Mouse (Mus musculus): ENCODE data around the gene Defb42. TPM values are rescaled to one million over a fixed set of nuclear protein-coding genes. Genes with fewer than 3 reads are reported as not detected.

Defb42 gene
- not detected in 2 replicates for polyA plus RNA-seq (2015; fragmentation: Nextera tagmentation; extraction: Ambion mirVana)

- 55% methylated on average over 3 of the region's 3 CpGs for WGBS (ENCODE audit: insufficient replicate concordance)
- no peak for ATAC-seq (ENCODE audit: low read depth)
- no peak within 1 kb of the TSS for H3K27ac ChIP-seq (ENCODE audit: low read length)
These were observed at the start of gene Defb42 for GRCm38 (mm10) chr14:63046691-63047090. TSS of gene Defb42 (plus strand) at chr14:63046991.

GRCm38 (mm10) chr14:62997777-62998176 lies 49.0 kb upstream of the Defb42 start, which contains the start of gene Defb47:
TSS of gene Defb47 (plus strand) at chr14:62998077.
- H3K27me3 ChIP-seq (ENCODE audit: control insufficient read depth, insufficient read depth, low read depth, low read length) = no peaks in the 10 kb centered on the region

More at GRCm38 (mm10) chr14:63046691-63047090, at the start of gene Defb42:
- no peak within 1 kb of the TSS for H3K4me2 ChIP-seq (ENCODE audit: low read depth, low read length)
- no peaks in the 10 kb centered on the region for H3K27me3 ChIP-seq (ENCODE audit: control insufficient read depth, insufficient read depth, low read depth, low read length)
- no peaks in the 10 kb centered on the region for H3K4me1 ChIP-seq (ENCODE audit: control insufficient read depth, low read depth, low read length)
- H3K9me3 ChIP-seq (replicated peaks; ENCODE audit: control insufficient read depth, low read length) = no peaks in the 10 kb centered on the region
- H3K36me3 ChIP-seq (ENCODE audit: control insufficient read depth, insufficient read depth) = no peaks in the 10 kb centered on the region
- no peak within 1 kb of the TSS for H3K4me3 ChIP-seq (ENCODE audit: low read depth, low read length)
- no peak within 1 kb of the TSS for H3K9ac ChIP-seq (ENCODE audit: low read depth, low read length)

GRCm38 (mm10) chr14:62998977-62999376 lies 47.8 kb upstream of the Defb42 start:
- no peak for ATAC-seq (ENCODE audit: low read depth)
- H3K4me2 ChIP-seq (ENCODE audit: low read depth, low read length) = no peak overlapping the region
- H3K9ac ChIP-seq (ENCODE audit: low read depth, low read length) = no peak overlapping the region
- 24% methylated on average over 4 of the region's 4 CpGs for WGBS (ENCODE audit: insufficient replicate concordance)
- H3K27me3 ChIP-seq (ENCODE audit: control insufficient read depth, insufficient read depth, low read depth, low read length) = no peaks in the 10 kb centered on the region
- no peaks in the 10 kb centered on the region for H3K36me3 ChIP-seq (ENCODE audit: control insufficient read depth, insufficient read depth)
- H3K4me3 ChIP-seq (ENCODE audit: low read depth, low read length) = no peak overlapping the region
- H3K4me1 ChIP-seq (ENCODE audit: control insufficient read depth, low read depth, low read length) = no peaks in the 10 kb centered on the region
- no peak overlapping the region for H3K27ac ChIP-seq (ENCODE audit: low read length)
- H3K9me3 ChIP-seq (replicated peaks; ENCODE audit: control insufficient read depth, low read length) = no peaks in the 10 kb centered on the region

More at GRCm38 (mm10) chr14:62997777-62998176, 49.0 kb upstream of the Defb42 start, which contains the start of gene Defb47:
- no peak within 1 kb of the TSS for H3K4me3 ChIP-seq (ENCODE audit: low read depth, low read length)
- H3K9me3 ChIP-seq (replicated peaks; ENCODE audit: control insufficient read depth, low read length) = no peaks in the 10 kb centered on the region
- no peak within 1 kb of the TSS for H3K27ac ChIP-seq (ENCODE audit: low read length)
- WGBS (ENCODE audit: insufficient replicate concordance) = 63% methylated on average over 8 of the region's 8 CpGs
- H3K4me1 ChIP-seq (ENCODE audit: control insufficient read depth, low read depth, low read length) = no peaks in the 10 kb centered on the region
- no peak within 1 kb of the TSS for H3K9ac ChIP-seq (ENCODE audit: low read depth, low read length)
- H3K4me2 ChIP-seq (ENCODE audit: low read depth, low read length) = no peak within 1 kb of the TSS
- no peak for ATAC-seq (ENCODE audit: low read depth)
- no peaks in the 10 kb centered on the region for H3K36me3 ChIP-seq (ENCODE audit: control insufficient read depth, insufficient read depth)

GRCm38 (mm10) chr14:63002588-63002987 lies 44.2 kb upstream of the Defb42 start:
- 45% methylated on average over 2 of the region's 2 CpGs for WGBS (ENCODE audit: insufficient replicate concordance)

GRCm38 (mm10) chr14:63011471-63011870 lies 35.3 kb upstream of the Defb42 start, which contains the start of gene Defb43:
TSS of gene Defb43 (plus strand) at chr14:63011771.
- H3K27ac ChIP-seq (ENCODE audit: low read length) = no peak within 1 kb of the TSS
- no peak within 1 kb of the TSS for H3K9ac ChIP-seq (ENCODE audit: low read depth, low read length)
- H3K4me2 ChIP-seq (ENCODE audit: low read depth, low read length) = no peak within 1 kb of the TSS
- no peak within 1 kb of the TSS for H3K4me3 ChIP-seq (ENCODE audit: low read depth, low read length)
- no peak for ATAC-seq (ENCODE audit: low read depth)
- 78% methylated on average over 5 of the region's 5 CpGs for WGBS (ENCODE audit: insufficient replicate concordance)
- H3K9me3 ChIP-seq (replicated peaks; ENCODE audit: control insufficient read depth, low read length) = no peaks in the 10 kb centered on the region; the same call in 1 of the 2 replicates
- no peaks in the 10 kb centered on the region for H3K4me1 ChIP-seq (ENCODE audit: control insufficient read depth, low read depth, low read length)
- no peaks in the 10 kb centered on the region for H3K36me3 ChIP-seq (ENCODE audit: control insufficient read depth, insufficient read depth)
- no peaks in the 10 kb centered on the region for H3K27me3 ChIP-seq (ENCODE audit: control insufficient read depth, insufficient read depth, low read depth, low read length)

More at GRCm38 (mm10) chr14:63002588-63002987, 44.2 kb upstream of the Defb42 start:
- Histone ChIP-seq H3K36me3 (ENCODE audit: control insufficient read depth, insufficient read depth) (no peaks in the 10 kb centered on the region), H3K27ac (ENCODE audit: low read length) (no peak overlapping the region), H3K4me2 (ENCODE audit: low read depth, low read length) (no peak overlapping the region), H3K27me3 (ENCODE audit: control insufficient read depth, insufficient read depth, low read depth, low read length) (no peaks in the 10 kb centered on the region), H3K4me1 (ENCODE audit: control insufficient read depth, low read depth, low read length) (no peaks in the 10 kb centered on the region), H3K4me3 (ENCODE audit: low read depth, low read length) (no peak overlapping the region), H3K9ac (ENCODE audit: low read depth, low read length) (no peak overlapping the region), H3K9me3 (replicated peaks; ENCODE audit: control insufficient read depth, low read length) (no peaks in the 10 kb centered on the region)
- no peak for ATAC-seq (ENCODE audit: low read depth)

GRCm38 (mm10) chr14:63013082-63013481 lies 33.7 kb upstream of the Defb42 start:
- no peak overlapping the region for H3K27ac ChIP-seq (ENCODE audit: low read length)
- H3K4me1 ChIP-seq (ENCODE audit: control insufficient read depth, low read depth, low read length) = no peaks in the 10 kb centered on the region
- no peak overlapping the region for H3K4me2 ChIP-seq (ENCODE audit: low read depth, low read length)
- no peaks in the 10 kb centered on the region for H3K36me3 ChIP-seq (ENCODE audit: control insufficient read depth, insufficient read depth)
- 55% methylated on average over 4 of the region's 4 CpGs for WGBS (ENCODE audit: insufficient replicate concordance)
- H3K4me3 ChIP-seq (ENCODE audit: low read depth, low read length) = no peak overlapping the region
- no peak overlapping the region for H3K9ac ChIP-seq (ENCODE audit: low read depth, low read length)
- H3K9me3 ChIP-seq (replicated peaks; ENCODE audit: control insufficient read depth, low read length) = no peaks in the 10 kb centered on the region; the same call in 1 of the 2 replicates
- H3K27me3 ChIP-seq (ENCODE audit: control insufficient read depth, insufficient read depth, low read depth, low read length) = no peaks in the 10 kb centered on the region
- no peak for ATAC-seq (ENCODE audit: low read depth)

GRCm38 (mm10) chr14:63014667-63015066 lies 32.1 kb upstream of the Defb42 start:
- WGBS (ENCODE audit: insufficient replicate concordance) = 63% methylated on average over 4 of the region's 4 CpGs
- Histone ChIP-seq H3K27ac (ENCODE audit: low read length) (no peak overlapping the region), H3K36me3 (ENCODE audit: control insufficient read depth, insufficient read depth) (no peaks in the 10 kb centered on the region), H3K27me3 (ENCODE audit: control insufficient read depth, insufficient read depth, low read depth, low read length) (no peaks in the 10 kb centered on the region), H3K4me2 (ENCODE audit: low read depth, low read length) (no peak overlapping the region), H3K4me1 (ENCODE audit: control insufficient read depth, low read depth, low read length) (no peaks in the 10 kb centered on the region), H3K9ac (ENCODE audit: low read depth, low read length) (no peak overlapping the region), H3K9me3 (replicated peaks; ENCODE audit: control insufficient read depth, low read length) (no peaks in the 10 kb centered on the region; the same call in 1 of the 2 replicates), H3K4me3 (ENCODE audit: low read depth, low read length) (no peak overlapping the region)
- ATAC-seq (ENCODE audit: low read depth) = no peak

- ATAC-seq (ENCODE audit: low read depth) = no peak
- H3K4me3 ChIP-seq (ENCODE audit: low read depth, low read length) = no peak overlapping the region
- no peaks in the 10 kb centered on the region for H3K9me3 ChIP-seq (replicated peaks; ENCODE audit: control insufficient read depth, low read length)
- H3K9ac ChIP-seq (ENCODE audit: low read depth, low read length) = no peak overlapping the region
- H3K4me2 ChIP-seq (ENCODE audit: low read depth, low read length) = no peak overlapping the region
- no peak overlapping the region for H3K27ac ChIP-seq (ENCODE audit: low read length)
- no peaks in the 10 kb centered on the region for H3K4me1 ChIP-seq (ENCODE audit: control insufficient read depth, low read depth, low read length)
- 37% methylated on average over 6 of the region's 6 CpGs for WGBS (ENCODE audit: insufficient replicate concordance)
- H3K27me3 ChIP-seq (ENCODE audit: control insufficient read depth, insufficient read depth, low read depth, low read length) = no peaks in the 10 kb centered on the region
- no peaks in the 10 kb centered on the region for H3K36me3 ChIP-seq (ENCODE audit: control insufficient read depth, insufficient read depth)
These were observed 26.2 kb upstream of the Defb42 start for GRCm38 (mm10) chr14:63020524-63021156.

- Histone ChIP-seq H3K27ac (ENCODE audit: low read length) (no peak within 1 kb of the TSS), H3K4me1 (ENCODE audit: control insufficient read depth, low read depth, low read length) (no peaks in the 10 kb centered on the region), H3K4me3 (ENCODE audit: low read depth, low read length) (no peak within 1 kb of the TSS), H3K27me3 (ENCODE audit: control insufficient read depth, insufficient read depth, low read depth, low read length) (no peaks in the 10 kb centered on the region), H3K4me2 (ENCODE audit: low read depth, low read length) (no peak within 1 kb of the TSS), H3K36me3 (ENCODE audit: control insufficient read depth, insufficient read depth) (no peaks in the 10 kb centered on the region), H3K9ac (ENCODE audit: low read depth, low read length) (no peak within 1 kb of the TSS), H3K9me3 (replicated peaks; ENCODE audit: control insufficient read depth, low read length) (no peaks in the 10 kb centered on the region)
- WGBS (ENCODE audit: insufficient replicate concordance) = 64% methylated on average over 10 of the region's 14 CpGs
- ATAC-seq (ENCODE audit: low read depth) = no peak
These were observed 3.1 kb downstream of the Defb42 start, which contains the start of gene Defb30 for GRCm38 (mm10) chr14:63049910-63050370. TSS of gene Defb30 (minus strand) at chr14:63049960.

Measured in liver, embryonic 16.5 days (tissue).